Mouse (Mus musculus): ENCODE measurements at regions not wholly inside any gene's neighbourhood (a gene's known extent, or its start where the extent isn't known, plus 50 kb on each side); places are given as distances from the start of the nearest gene placed in this dataset.

- DNase-seq (ENCODE audit: low spot score): no peak
These were observed 243.7 kb upstream of the Nbea start for GRCm38 (mm10) chr3:56427201-56427600.

DNA sequence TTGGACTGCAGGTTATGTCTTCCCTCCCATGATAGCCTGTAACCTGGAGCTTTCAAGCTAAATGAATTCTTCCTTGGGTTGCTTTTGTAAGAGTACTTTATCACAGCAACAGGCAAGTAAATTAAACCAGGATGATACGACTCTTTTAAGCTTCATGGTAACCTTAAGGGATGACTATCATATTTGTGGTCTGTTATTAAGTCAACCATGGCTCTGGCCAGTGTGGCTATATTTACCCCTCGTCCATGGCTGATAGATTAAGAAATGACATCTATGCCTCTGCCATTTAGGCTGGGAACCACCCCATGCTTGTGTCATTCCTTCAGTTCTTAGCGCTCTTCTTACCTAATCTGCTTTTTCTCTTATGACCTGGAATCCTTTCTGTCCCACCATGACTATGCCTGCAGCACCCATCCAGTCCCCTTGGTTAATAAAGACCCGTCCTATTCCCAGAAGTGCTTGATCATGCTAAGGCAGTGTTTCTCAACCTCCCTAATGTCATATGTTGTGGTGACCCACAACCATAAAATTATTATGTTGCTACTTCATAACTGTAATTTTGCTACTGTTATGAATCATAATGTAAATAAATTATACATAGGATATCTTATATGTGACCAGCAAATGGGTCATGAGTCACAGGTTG, 214.5 kb upstream of the Nbea start:
- no peak for DNase-seq (ENCODE audit: low spot score)

GRCm38 (mm10) chr3:56393134-56393533, 209.6 kb upstream of the Nbea start:
- DNase-seq (ENCODE audit: low spot score): no peak

- no peak for DNase-seq (ENCODE audit: low spot score)
These were observed 196.8 kb upstream of the Nbea start for GRCm38 (mm10) chr3:56380316-56380715.

DNA sequence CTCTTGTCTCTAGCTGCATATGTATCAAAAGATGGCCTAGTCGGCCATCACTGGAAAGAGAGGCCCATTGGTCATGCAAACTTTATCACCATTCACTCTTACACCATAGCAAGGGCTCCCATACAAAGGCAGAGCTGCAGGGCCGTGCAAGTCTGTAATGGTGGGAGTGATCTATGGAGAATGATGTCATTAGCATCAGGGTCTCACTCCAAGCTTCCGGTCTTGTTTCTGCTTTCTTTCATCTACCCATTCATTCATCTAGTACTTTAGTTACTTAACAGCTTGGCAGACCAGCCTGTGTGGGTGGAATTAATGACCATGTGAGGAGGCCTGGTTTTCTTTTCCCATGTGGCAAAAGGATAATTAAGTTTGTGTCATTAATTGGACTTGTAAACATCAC, 196.0 kb upstream of the Nbea start:
- DNase-seq (ENCODE audit: low spot score): no peak

- DNase-seq (ENCODE audit: low spot score): no peak
These were observed 179.0 kb upstream of the Nbea start for GRCm38 (mm10) chr3:56362543-56362942.

GRCm38 (mm10) chr3:56357035-56357701, 173.7 kb upstream of the Nbea start:
- no peak for DNase-seq (ENCODE audit: low spot score)

GRCm38 (mm10) chr3:56356163-56356882, 172.8 kb upstream of the Nbea start:
- DNase-seq (ENCODE audit: low spot score): no peak

All from c-Kit-positive CD71-positive TER-119-positive erythroid progenitor cells, embryonic 14.5 days (primary cell).